Mouse (Mus musculus) hindbrain, embryonic 10.5 days (tissue): ENCODE measurements around the gene Gm45140. TPM values are rescaled to one million over a fixed set of nuclear protein-coding genes. Genes with fewer than 3 reads are reported as not detected.

Experiments
- DNase-seq: peaks from one replicate; pipeline ENCODE4 v3.0.0-alpha.2; 2017; ENCODE audit warnings: low spot score
- H3K27ac ChIP-seq: fragments of 300-500 bp; sonication (generic); 2 replicates; pipeline ENCODE4 v1.5.1; 2016; ENCODE audit warnings: mild to moderate bottlenecking, moderate library complexity
- H3K27me3 ChIP-seq: fragments of 300-500 bp; sonication (generic); 2 replicates; pipeline ENCODE4 v1.6.1; 2016; ENCODE audit warnings: mild to moderate bottlenecking; ENCODE audit not compliant: poor library complexity, insufficient read depth, severe bottlenecking
- H3K36me3 ChIP-seq: fragments of 300-500 bp; sonication (generic); 2 replicates; pipeline ENCODE4 v1.6.1; 2016; ENCODE audit warnings: mild to moderate bottlenecking, moderate library complexity
- H3K4me1 ChIP-seq: fragments of 300-500 bp; sonication (generic); replicated peaks from 2 replicates; pipeline ENCODE4 v1.6.1; 2016; ENCODE audit warnings: mild to moderate bottlenecking
- H3K4me3 ChIP-seq: fragments of 300-500 bp; sonication (generic); 2 replicates; pipeline ENCODE4 v1.5.1; 2016; ENCODE audit warnings: mild to moderate bottlenecking, moderate library complexity
- H3K9me3 ChIP-seq: fragments of 300-500 bp; sonication (generic); 2 replicates; pipeline ENCODE4 v1.6.1; 2016; ENCODE audit warnings: mild to moderate bottlenecking, moderate library complexity
- WGBS: fragments of 180-500 bp; shearing (Covaris S2); methylation state at CpG from one replicate; pipeline ENCODE4 v1.1.7; 2016; 5-methylcytosine and 5-hydroxymethylcytosine counted together
- polyA plus RNA-seq: library from polyadenylated mRNA; unstranded; fragments of >200 nt; fragmentation: Nextera tagmentation; extraction: Ambion mirVana; gene quantifications from 2 replicates; pipeline ENCODE4 v1.2.1, GENCODE M21; 2016

The Gm45140 gene
- polyA plus RNA-seq, 1 experiment from 2014 or later, result 1.7 TPM

- H3K36me3 ChIP-seq, result peaks cover 12% of the 10 kb centered on the region
- no peak overlapping the region for H3K4me3 ChIP-seq
- no peak overlapping the region for H3K27ac ChIP-seq
- DNase-seq, result no peak
- WGBS, result 83% methylated on average over 4 of the region's 4 CpGs
- no peaks in the 10 kb centered on the region for H3K9me3 ChIP-seq
- 0 out of 2 replicates have a peak, but pooled peaks cover 6% of the 10 kb centered on the region for H3K27me3 ChIP-seq
- peaks cover 36% of the 10 kb centered on the region for H3K4me1 ChIP-seq
These were observed 27.7 kb downstream of the Gm45140 start for GRCm38 (mm10) chr6:87807735-87808440.

GRCm38 (mm10) chr6:87806857-87807256 is 28.7 kb downstream of the Gm45140 start:
- no peak overlapping the region for H3K4me3 ChIP-seq
- H3K27me3 ChIP-seq, result 0 out of 2 replicates have a peak, but pooled peaks cover 6% of the 10 kb centered on the region
- DNase-seq, result no peak
- 62% methylated on average over 2 of the region's 2 CpGs for WGBS
- no peaks in the 10 kb centered on the region for H3K9me3 ChIP-seq
- no peak overlapping the region for H3K27ac ChIP-seq
- peaks cover 12% of the 10 kb centered on the region for H3K36me3 ChIP-seq
- peaks cover 28% of the 10 kb centered on the region for H3K4me1 ChIP-seq

GRCm38 (mm10) chr6:87806028-87806427 is 29.6 kb downstream of the Gm45140 start:
- H3K4me1 ChIP-seq, result peaks cover 20% of the 10 kb centered on the region
- H3K27me3 ChIP-seq, result 0 out of 2 replicates have a peak, but pooled peaks cover 6% of the 10 kb centered on the region
- H3K36me3 ChIP-seq, result peaks cover 12% of the 10 kb centered on the region
- no peak for DNase-seq
- H3K4me3 ChIP-seq, result no peak overlapping the region
- no peaks in the 10 kb centered on the region for H3K9me3 ChIP-seq
- 78% methylated on average over 2 of the region's 2 CpGs for WGBS
- no peak overlapping the region for H3K27ac ChIP-seq

- Histone ChIP-seq H3K4me3 (no peak overlapping the region), H3K4me1 (peaks cover 14% of the 10 kb centered on the region), H3K27me3 (0 out of 2 replicates have a peak, but pooled peaks cover 6% of the 10 kb centered on the region), H3K36me3 (peaks cover 12% of the 10 kb centered on the region), H3K9me3 (no peaks in the 10 kb centered on the region), H3K27ac (no peak overlapping the region)
- no peak for DNase-seq
- WGBS, result 91% methylated on average over 7 of the region's 7 CpGs
These were observed 30.1 kb downstream of the Gm45140 start for GRCm38 (mm10) chr6:87805448-87805847.

GRCm38 (mm10) chr6:87804886-87805285 is 30.7 kb downstream of the Gm45140 start:
- no peak overlapping the region for H3K4me3 ChIP-seq
- H3K27me3 ChIP-seq, result 0 out of 2 replicates have a peak, but pooled peaks cover 4% of the 10 kb centered on the region
- WGBS, result 90% methylated on average over 7 of the region's 7 CpGs

GRCm38 (mm10) chr6:87804036-87804435 is 31.6 kb downstream of the Gm45140 start:
- WGBS, result 94% methylated on average over 1 of the region's 1 CpGs
- Histone ChIP-seq H3K4me3 (no peak overlapping the region), H3K27ac (no peak overlapping the region), H3K27me3 (no peaks in the 10 kb centered on the region), H3K36me3 (peaks cover 12% of the 10 kb centered on the region), H3K9me3 (no peaks in the 10 kb centered on the region), H3K4me1 (0 out of 2 replicates have a peak, but pooled peaks cover 4% of the 10 kb centered on the region)
- no peak for DNase-seq

More at GRCm38 (mm10) chr6:87804886-87805285, 30.7 kb downstream of the Gm45140 start:
- Histone ChIP-seq H3K4me1 (peaks cover 9% of the 10 kb centered on the region; the same call in 1 of the 2 replicates), H3K36me3 (peaks cover 12% of the 10 kb centered on the region), H3K27ac (no peak overlapping the region), H3K9me3 (no peaks in the 10 kb centered on the region)
- no peak for DNase-seq

GRCm38 (mm10) chr6:87802462-87802861 is 33.1 kb downstream of the Gm45140 start:
- DNase-seq, result no peak
- Histone ChIP-seq H3K27me3 (no peaks in the 10 kb centered on the region), H3K9me3 (no peaks in the 10 kb centered on the region), H3K36me3 (peaks cover 12% of the 10 kb centered on the region), H3K4me1 (0 out of 2 replicates have a peak, but pooled peaks cover 4% of the 10 kb centered on the region), H3K27ac (no peak overlapping the region), H3K4me3 (no peak overlapping the region)
- 88% methylated on average over 7 of the region's 7 CpGs for WGBS

GRCm38 (mm10) chr6:87799576-87799975 is 36.0 kb downstream of the Gm45140 start:
- Histone ChIP-seq H3K9me3 (no peaks in the 10 kb centered on the region), H3K36me3 (peaks cover 5% of the 10 kb centered on the region), H3K4me3 (no peak overlapping the region), H3K4me1 (peaks cover 13% of the 10 kb centered on the region), H3K27me3 (no peaks in the 10 kb centered on the region), H3K27ac (no peak overlapping the region)
- no peak for DNase-seq
- 90% methylated on average over 6 of the region's 6 CpGs for WGBS

GRCm38 (mm10) chr6:87797321-87797720 is 38.3 kb downstream of the Gm45140 start:
- no peak for DNase-seq
- Histone ChIP-seq H3K9me3 (no peaks in the 10 kb centered on the region), H3K4me3 (no peak overlapping the region), H3K36me3 (peaks cover 4% of the 10 kb centered on the region), H3K4me1 (peaks cover 13% of the 10 kb centered on the region), H3K27ac (no peak overlapping the region), H3K27me3 (no peaks in the 10 kb centered on the region)
- 61% methylated on average over 2 of the region's 2 CpGs for WGBS

- no peak overlapping the region for H3K4me3 ChIP-seq
- no peak overlapping the region for H3K27ac ChIP-seq
- H3K4me1 ChIP-seq, result peaks cover 13% of the 10 kb centered on the region
- H3K9me3 ChIP-seq, result no peaks in the 10 kb centered on the region
- no peak for DNase-seq
- WGBS, result 90% methylated on average over 6 of the region's 6 CpGs
- H3K27me3 ChIP-seq, result no peaks in the 10 kb centered on the region
- H3K36me3 ChIP-seq, result peaks cover 13% of the 10 kb centered on the region
These were observed 39.2 kb downstream of the Gm45140 start for GRCm38 (mm10) chr6:87796251-87796880.

GRCm38 (mm10) chr6:87795385-87796150 is 40.0 kb downstream of the Gm45140 start:
- 49% methylated on average over 6 of the region's 6 CpGs for WGBS
- Histone ChIP-seq H3K27ac (peak overlapping the region; percentile 42; the same call in 1 of the 2 replicates), H3K9me3 (no peaks in the 10 kb centered on the region)

GRCm38 (mm10) chr6:87793821-87794510 is 41.6 kb downstream of the Gm45140 start:
- Histone ChIP-seq H3K27ac (no peak overlapping the region), H3K4me1 (peaks cover 19% of the 10 kb centered on the region), H3K9me3 (no peaks in the 10 kb centered on the region), H3K4me3 (no peak overlapping the region), H3K36me3 (peaks cover 13% of the 10 kb centered on the region), H3K27me3 (no peaks in the 10 kb centered on the region)
- 94% methylated on average over 10 of the region's 10 CpGs for WGBS
- DNase-seq, result no peak

More at GRCm38 (mm10) chr6:87795385-87796150, 40.0 kb downstream of the Gm45140 start:
- no peak for DNase-seq
- peaks cover 13% of the 10 kb centered on the region for H3K4me1 ChIP-seq
- no peak overlapping the region for H3K4me3 ChIP-seq
- no peaks in the 10 kb centered on the region for H3K27me3 ChIP-seq
- H3K36me3 ChIP-seq, result peaks cover 13% of the 10 kb centered on the region
